Mouse (Mus musculus) embryonic facial prominence, embryonic 12.5 days (tissue): ENCODE measurements around the gene Klk1. TPM values are rescaled to one million over a fixed set of nuclear protein-coding genes. Genes with fewer than 3 reads are reported as not detected.
"Not testable (repeated sequence)": the region's sequence is repeated elsewhere in the genome, so short reads cannot be mapped to it uniquely, and the experiment has no call there.

Experiments used
- ATAC-seq: fragments of 200-750 bp; cut with Nextera tagmentation; 2 replicates; pipeline ENCODE4 v1.8.0; 2017; ENCODE audit not compliant: insufficient number of reproducible peaks, insufficient read depth, low FRiP score, low TSS enrichment
- H3K27ac ChIP-seq: fragments of 300-500 bp; sonication (generic); 2 replicates; pipeline ENCODE4 v1.5.1; 2016; ENCODE audit warnings: mild to moderate bottlenecking
- H3K27me3 ChIP-seq: fragments of 300-500 bp; sonication (generic); 2 replicates; pipeline ENCODE4 v1.6.1; 2016; ENCODE audit warnings: mild to moderate bottlenecking, moderate library complexity
- H3K36me3 ChIP-seq: fragments of 300-500 bp; sonication (generic); 2 replicates; pipeline ENCODE4 v1.6.1; 2016; ENCODE audit warnings: mild to moderate bottlenecking
- H3K4me1 ChIP-seq: fragments of 300-500 bp; sonication (generic); 2 replicates; pipeline ENCODE4 v1.6.1; 2016
- H3K4me2 ChIP-seq: fragments of 300-500 bp; sonication (generic); replicated peaks from 2 replicates; pipeline ENCODE4 v1.6.1; 2016; ENCODE audit warnings: mild to moderate bottlenecking, moderate library complexity
- H3K4me3 ChIP-seq: fragments of 300-500 bp; sonication (generic); 2 replicates; pipeline ENCODE4 v1.5.1; 2016; ENCODE audit warnings: mild to moderate bottlenecking
- H3K9ac ChIP-seq: fragments of 300-500 bp; sonication (generic); 2 replicates; pipeline ENCODE4 v1.6.1; 2016; ENCODE audit warnings: mild to moderate bottlenecking, moderate library complexity
- H3K9me3 ChIP-seq: fragments of 300-500 bp; sonication (generic); 2 replicates; pipeline ENCODE4 v1.6.1; 2016; ENCODE audit warnings: mild to moderate bottlenecking, moderate library complexity
- WGBS: fragments of 180-500 bp; shearing (Covaris S2); methylation state at CpG from one replicate; pipeline ENCODE4 v1.1.7; 2016; 5-methylcytosine and 5-hydroxymethylcytosine counted together
- polyA plus RNA-seq: library from polyadenylated mRNA; unstranded; fragments of >200 nt; fragmentation: Nextera tagmentation; extraction: Ambion mirVana; gene quantifications from 2 replicates; pipeline ENCODE4 v1.2.1, GENCODE M21; 2016

The Klk1 gene
- not detected in 2 replicates for polyA plus RNA-seq

DNA sequence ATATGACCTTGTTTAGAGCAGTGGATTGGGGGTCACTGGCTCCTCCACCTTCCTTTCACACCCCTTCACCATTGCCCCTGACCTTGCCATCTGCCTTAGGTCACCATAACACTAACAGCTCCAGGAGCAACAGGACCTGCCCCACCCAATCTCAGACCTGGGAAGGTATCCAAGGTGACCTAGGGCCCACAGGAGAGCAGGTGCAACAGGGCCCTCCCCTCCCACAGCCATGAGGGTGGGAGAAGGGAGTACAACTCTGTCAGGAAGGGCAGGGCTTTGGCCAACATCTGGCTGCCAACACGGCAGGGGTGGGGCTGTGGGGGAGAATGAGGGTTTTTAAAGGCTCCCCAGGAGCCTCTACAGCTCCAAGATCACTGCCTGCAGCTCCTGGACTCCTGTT lies at the start of gene Klk1:
TSS of gene Klk1 (plus strand) at position 285 of the 400 bp plus-strand sequence.
- H3K9ac ChIP-seq = no peak within 1 kb of the TSS
- ATAC-seq = no peak
- no peaks in the 10 kb centered on the region for H3K36me3 ChIP-seq
- no peaks in the 10 kb centered on the region for H3K4me1 ChIP-seq
- no peaks in the 10 kb centered on the region for H3K27me3 ChIP-seq
- H3K9me3 ChIP-seq = no peaks in the 10 kb centered on the region
- H3K4me2 ChIP-seq = no peak within 1 kb of the TSS
- 65% methylated on average over 1 of the region's 1 CpGs for WGBS
- H3K4me3 ChIP-seq = no peak within 1 kb of the TSS
- H3K27ac ChIP-seq = no peak within 1 kb of the TSS

GRCm38 (mm10) chr7:44179299-44180045 lies 45.7 kb upstream of the Klk1 start:
- Histone ChIP-seq H3K36me3 (no peaks in the 10 kb centered on the region), H3K4me3 (no peak overlapping the region), H3K9me3 (no peaks in the 10 kb centered on the region), H3K27ac (no peak overlapping the region), H3K4me1 (no peaks in the 10 kb centered on the region), H3K9ac (no peak overlapping the region), H3K4me2 (no peak overlapping the region), H3K27me3 (no peaks in the 10 kb centered on the region)
- WGBS = 70% methylated on average over 9 of the region's 9 CpGs
- ATAC-seq = no peak

- H3K9me3 ChIP-seq = not testable (repeated sequence)
- 66% methylated on average over 8 of the region's 8 CpGs for WGBS
Observed at GRCm38 (mm10) chr7:44186516-44186915, 38.6 kb upstream of the Klk1 start.

GRCm38 (mm10) chr7:44187936-44188335 lies 37.2 kb upstream of the Klk1 start, which contains the start of gene Klk1b24:
TSS of gene Klk1b24 (plus strand) at chr7:44188236.
- H3K36me3 ChIP-seq, H3K9ac ChIP-seq: not testable (repeated sequence)

More at GRCm38 (mm10) chr7:44186516-44186915, 38.6 kb upstream of the Klk1 start:
- H3K4me2 ChIP-seq, H3K9ac ChIP-seq, H3K27me3 ChIP-seq, H3K4me3 ChIP-seq, ATAC-seq, H3K36me3 ChIP-seq, H3K27ac ChIP-seq, H3K4me1 ChIP-seq: not testable (repeated sequence)

GRCm38 (mm10) chr7:44193466-44193865 lies 31.7 kb upstream of the Klk1 start:
- H3K27me3 ChIP-seq, ATAC-seq, H3K4me3 ChIP-seq, H3K36me3 ChIP-seq, H3K4me2 ChIP-seq, H3K4me1 ChIP-seq, H3K27ac ChIP-seq, H3K9me3 ChIP-seq, H3K9ac ChIP-seq: not testable (repeated sequence)
- WGBS = 93% methylated on average over 1 of the region's 1 CpGs

More at GRCm38 (mm10) chr7:44187936-44188335, 37.2 kb upstream of the Klk1 start, which contains the start of gene Klk1b24:
- not testable (repeated sequence) for H3K4me2 ChIP-seq, ATAC-seq, H3K27me3 ChIP-seq, H3K4me3 ChIP-seq, H3K4me1 ChIP-seq, H3K9me3 ChIP-seq, H3K27ac ChIP-seq

DNA sequence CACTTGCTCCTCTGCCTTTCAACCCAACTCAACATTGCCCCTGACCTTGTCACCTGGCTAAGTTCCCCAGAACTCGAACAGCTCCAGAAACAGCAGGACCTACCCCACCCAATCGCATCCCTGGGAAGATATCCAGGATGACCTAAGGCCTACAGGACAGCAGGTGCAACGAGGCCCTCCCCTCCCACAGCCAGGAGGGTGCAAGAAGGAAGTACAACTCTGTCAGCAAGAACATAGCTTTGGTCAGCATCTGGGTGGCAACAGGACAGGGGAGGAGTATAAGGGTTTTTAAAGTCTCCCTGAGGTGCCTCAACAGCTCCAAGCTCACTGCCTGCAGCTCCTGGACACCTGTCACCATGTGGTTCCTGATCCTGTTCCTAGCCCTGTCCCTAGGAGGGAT lies 27.3 kb upstream of the Klk1 start, which contains the start of gene Klk1b3:
TSS of gene Klk1b3 (plus strand) at position 301 of the 400 bp plus-strand sequence.
- Histone ChIP-seq H3K4me1 (no peaks in the 10 kb centered on the region), H3K27ac (no peak within 1 kb of the TSS), H3K9ac (no peak within 1 kb of the TSS), H3K4me3 (no peak within 1 kb of the TSS), H3K36me3 (no peaks in the 10 kb centered on the region), H3K9me3 (no peaks in the 10 kb centered on the region), H3K4me2 (no peak within 1 kb of the TSS), H3K27me3 (no peaks in the 10 kb centered on the region)
- 60% methylated on average over 3 of the region's 3 CpGs for WGBS
- no peak for ATAC-seq

- not testable (repeated sequence) for H3K27me3 ChIP-seq, H3K9ac ChIP-seq, H3K4me3 ChIP-seq, H3K36me3 ChIP-seq, ATAC-seq, H3K9me3 ChIP-seq, H3K4me2 ChIP-seq, H3K27ac ChIP-seq, H3K4me1 ChIP-seq
- WGBS = 49% methylated on average over 3 of the region's 3 CpGs
Observed at GRCm38 (mm10) chr7:44207135-44207534, 18.0 kb upstream of the Klk1 start, which contains the start of gene Klk1b4. TSS of gene Klk1b4 (plus strand) at chr7:44207435.

DNA sequence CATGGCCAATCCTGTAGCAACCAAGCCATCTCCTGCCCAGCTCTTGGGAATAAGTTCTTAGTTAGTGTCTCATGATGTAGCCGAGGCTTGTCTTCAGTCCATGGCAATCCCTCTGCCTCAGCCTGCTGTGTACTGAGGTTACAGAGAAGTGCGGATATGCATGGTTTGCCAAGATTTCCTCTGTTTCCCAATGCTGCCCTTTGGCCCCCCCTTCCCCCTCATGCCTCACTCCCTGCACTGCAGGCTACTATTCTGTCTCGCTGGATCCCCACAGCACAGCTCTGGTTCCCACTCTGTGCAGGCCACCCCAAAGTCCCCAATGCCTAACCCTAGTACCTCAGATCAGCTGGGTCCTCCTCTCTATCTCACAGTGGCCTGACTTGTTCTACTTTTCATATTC lies 16.9 kb upstream of the Klk1 start:
- no peaks in the 10 kb centered on the region for H3K4me1 ChIP-seq
- no peak for ATAC-seq
- no peaks in the 10 kb centered on the region for H3K36me3 ChIP-seq
- 80% methylated on average over 3 of the region's 3 CpGs for WGBS
- H3K27me3 ChIP-seq = no peaks in the 10 kb centered on the region
- H3K4me3 ChIP-seq = no peak overlapping the region
- H3K9ac ChIP-seq = no peak overlapping the region
- H3K27ac ChIP-seq = no peak overlapping the region
- no peak overlapping the region for H3K4me2 ChIP-seq
- no peaks in the 10 kb centered on the region for H3K9me3 ChIP-seq

- no peak for ATAC-seq
- no peaks in the 10 kb centered on the region for H3K4me1 ChIP-seq
- no peaks in the 10 kb centered on the region for H3K36me3 ChIP-seq
- H3K9ac ChIP-seq = no peak within 1 kb of the TSS
- H3K9me3 ChIP-seq = no peaks in the 10 kb centered on the region
- no peak within 1 kb of the TSS for H3K4me3 ChIP-seq
- no peaks in the 10 kb centered on the region for H3K27me3 ChIP-seq
- H3K4me2 ChIP-seq = no peak within 1 kb of the TSS
- WGBS = 78% methylated on average over 1 of the region's 1 CpGs
- no peak within 1 kb of the TSS for H3K27ac ChIP-seq
Observed at GRCm38 (mm10) chr7:44215645-44216044, 9.5 kb upstream of the Klk1 start, which contains the start of gene Klk1b5. TSS of gene Klk1b5 (plus strand) at chr7:44215945.

- H3K9ac ChIP-seq, ATAC-seq, H3K9me3 ChIP-seq, H3K36me3 ChIP-seq, H3K27me3 ChIP-seq, H3K4me1 ChIP-seq, H3K4me3 ChIP-seq, H3K27ac ChIP-seq, H3K4me2 ChIP-seq: not testable (repeated sequence)
- WGBS = 61% methylated on average over 8 of the region's 10 CpGs
Observed at GRCm38 (mm10) chr7:44221601-44222000, 3.6 kb upstream of the Klk1 start.

- H3K36me3 ChIP-seq, H3K27me3 ChIP-seq, H3K4me2 ChIP-seq, H3K27ac ChIP-seq, H3K9ac ChIP-seq, ATAC-seq, H3K9me3 ChIP-seq, H3K4me3 ChIP-seq, H3K4me1 ChIP-seq: not testable (repeated sequence)
- 71% methylated on average over 6 of the region's 6 CpGs for WGBS
Observed at GRCm38 (mm10) chr7:44222335-44222734, 2.8 kb upstream of the Klk1 start.

DNA sequence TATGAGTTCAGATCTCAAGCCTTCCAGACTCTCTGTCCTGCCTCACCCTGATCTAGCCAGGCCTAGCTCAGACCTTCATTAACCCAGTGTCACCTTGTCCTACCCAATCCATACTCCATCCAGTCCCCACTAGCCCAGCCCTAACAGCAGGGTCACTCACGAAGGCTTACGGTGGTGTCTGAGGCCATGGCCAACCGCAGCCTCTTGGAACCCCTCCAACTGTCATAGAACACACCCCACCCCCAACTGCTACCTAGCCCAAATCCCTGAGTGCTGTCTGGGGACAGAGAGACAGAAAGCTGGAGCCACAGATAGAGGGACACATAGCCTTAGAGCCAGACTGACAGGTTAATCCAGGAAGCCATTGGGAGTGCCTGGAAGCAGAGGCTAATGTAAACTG lies 10.7 kb downstream of the Klk1 start, which contains the start of gene Gm36864:
TSS of gene Gm36864 (plus strand) at position 269 of the 400 bp plus-strand sequence.
- H3K4me3 ChIP-seq = no peak within 1 kb of the TSS
- no peak within 1 kb of the TSS for H3K27ac ChIP-seq
- no peak within 1 kb of the TSS for H3K9ac ChIP-seq
- no peak within 1 kb of the TSS for H3K4me2 ChIP-seq
- no peaks in the 10 kb centered on the region for H3K27me3 ChIP-seq
- WGBS = 90% methylated on average over 3 of the region's 3 CpGs
- no peaks in the 10 kb centered on the region for H3K36me3 ChIP-seq
- ATAC-seq = no peak
- H3K9me3 ChIP-seq = no peaks in the 10 kb centered on the region
- H3K4me1 ChIP-seq = no peaks in the 10 kb centered on the region
